In genomic region chr10:117676644-117677313, GRCm38 (mm10) we compare ENCODE assay signal across 8 mouse cellular contexts. TPM values are rescaled to one million over a fixed set of nuclear protein-coding genes. Genes with fewer than 3 reads are reported as not detected.
DNase-seq lines count a peak whose midpoint lies in the region; ATAC-seq lines count a peak whose summit lies in the region.

No protein-coding gene starts in this region.

- no peaks in the 10 kb centered on the region for H3K9me3 ChIP-seq in forebrain, embryonic 10.5 days
- no peaks in the 10 kb centered on the region for H3K9me3 ChIP-seq in hindbrain, embryonic 15.5 days
- H3K9me3 ChIP-seq in midbrain, embryonic 16.5 days (replicated peaks; ENCODE audit: control insufficient read depth, low read length, poor library complexity, severe bottlenecking) = no peaks in the 10 kb centered on the region

- H3K4me1 ChIP-seq in brown adipose tissue, adult 24 weeks (ENCODE audit: control insufficient read depth, insufficient read depth, insufficient read length, low read length) = no peaks in the 10 kb centered on the region
- peaks cover 12% of the 10 kb centered on the region for H3K4me1 ChIP-seq in forebrain, embryonic 10.5 days
- H3K4me1 ChIP-seq in hindbrain, embryonic 15.5 days (replicated peaks) = peaks cover 7% of the 10 kb centered on the region; the same call in 1 of the 2 replicates
- H3K4me1 ChIP-seq in midbrain, embryonic 16.5 days (ENCODE audit: control insufficient read depth, insufficient read depth, low read length) = peaks cover 6% of the 10 kb centered on the region; the same call in 1 of the 2 replicates

- WGBS in forebrain, embryonic 10.5 days = 37% methylated on average over 17 of the region's 17 CpGs
- WGBS in hindbrain, embryonic 15.5 days = 19% methylated on average over 17 of the region's 17 CpGs
- 21% methylated on average over 17 of the region's 17 CpGs for WGBS in midbrain, embryonic 16.5 days

- peak overlapping the region; percentile 39 for H3K9ac ChIP-seq in hindbrain, embryonic 15.5 days
- H3K9ac ChIP-seq in midbrain, embryonic 16.5 days (ENCODE audit: low read depth, low read length) = peak overlapping the region; percentile 65

- DNase-seq in gastrocnemius, adult 18-20 months (ENCODE audit: low spot score) = peak; percentile 23
- DNase-seq in gastrocnemius, postnatal 10 days = no peak
- DNase-seq in forebrain, embryonic 10.5 days (ENCODE audit: extremely low spot score, low spot score) = no peak
- peak; percentile 26 to 45 for DNase-seq in left cerebral cortex, postnatal 36 days (ENCODE audit: low spot score in 2 of 2)
- DNase-seq in spleen, postnatal 14 days (ENCODE audit: low spot score in 2 of 2) = no peak

- peak; percentile 47 for ATAC-seq in hindbrain, embryonic 15.5 days (ENCODE audit: low FRiP score, low read depth)
- peak; percentile 59 for ATAC-seq in midbrain, embryonic 16.5 days

- H3K4me3 ChIP-seq in brown adipose tissue, adult 24 weeks (ENCODE audit: insufficient read depth, low read depth, low read length) = 0 out of 2 replicates have a peak overlapping the region, but pooled peaks have one; percentile 3
- peak overlapping the region; percentile 47 for H3K4me3 ChIP-seq in forebrain, embryonic 10.5 days
- peak overlapping the region; percentile 35 for H3K4me3 ChIP-seq in hindbrain, embryonic 15.5 days
- H3K4me3 ChIP-seq in midbrain, embryonic 16.5 days (ENCODE audit: low read depth, low read length) = peak overlapping the region; percentile 42

- intact Hi-C loops in left cerebral cortex, postnatal 36 days (cut with DNase I) = loop anchor here (1.0 to 10.0 kb wide), 3 partner anchors 161 to 452 kb away; partner anchors contain the start of gene Yeats4

- H3K27ac ChIP-seq in brown adipose tissue, adult 24 weeks (replicated peaks; ENCODE audit: low read depth, low read length) = no peak overlapping the region
- no peak overlapping the region for H3K27ac ChIP-seq in forebrain, embryonic 10.5 days
- peak overlapping the region; percentile 84 for H3K27ac ChIP-seq in hindbrain, embryonic 15.5 days (replicated peaks)
- peak overlapping the region; percentile 85 for H3K27ac ChIP-seq in midbrain, embryonic 16.5 days (ENCODE audit: low read length)

- no peaks in the 10 kb centered on the region; the same call in 1 of the 2 replicates for H3K27me3 ChIP-seq in forebrain, embryonic 10.5 days (ENCODE audit: poor library complexity, severe bottlenecking)
- H3K27me3 ChIP-seq in hindbrain, embryonic 15.5 days = no peaks in the 10 kb centered on the region
- H3K27me3 ChIP-seq in midbrain, embryonic 16.5 days (ENCODE audit: control insufficient read depth, insufficient read depth, low read depth, low read length) = no peaks in the 10 kb centered on the region

- H3K36me3 ChIP-seq in forebrain, embryonic 10.5 days (replicated peaks) = no peaks in the 10 kb centered on the region
- H3K36me3 ChIP-seq in hindbrain, embryonic 15.5 days = no peaks in the 10 kb centered on the region
- H3K36me3 ChIP-seq in midbrain, embryonic 16.5 days (ENCODE audit: control insufficient read depth, insufficient read depth, low read length) = no peaks in the 10 kb centered on the region

- peak overlapping the region; percentile 63 for H3K4me2 ChIP-seq in hindbrain, embryonic 15.5 days
- peak overlapping the region; percentile 72 for H3K4me2 ChIP-seq in midbrain, embryonic 16.5 days (ENCODE audit: low read length)

RNA-seq across cellular contexts. Expression of gene Mdm2, which starts 33.8 kb away (rescaled TPM):
- 10 to 100 TPM; 45.7 to 50.2 TPM for total RNA-seq in gastrocnemius, adult 18-20 months (2021)
- 10 to 100 TPM; 34.1 to 36.4 TPM for total RNA-seq in gastrocnemius, postnatal 10 days (2021)
- 17.0 and 24.8 TPM in 2 replicates for polyA plus RNA-seq in brown adipose tissue, adult 24 weeks (2012; ENCODE audit: insufficient read depth, insufficient read length, missing spikeins)
- polyA plus RNA-seq in forebrain, embryonic 10.5 days (2016; fragmentation: Nextera tagmentation; extraction: Ambion mirVana) = 54.0 and 58.3 TPM in 2 replicates
- 47.1 and 52.5 TPM in 2 replicates for polyA plus RNA-seq in hindbrain, embryonic 15.5 days (2015; fragmentation: Nextera tagmentation; extraction: Ambion mirVana)
- 10 to 100 TPM; 47.0 to 66.1 TPM for total RNA-seq in left cerebral cortex, postnatal 36 days (2021)
- 53.1 and 55.7 TPM in 2 replicates for polyA plus RNA-seq in midbrain, embryonic 16.5 days (2015; fragmentation: Nextera tagmentation; extraction: Ambion mirVana)

RNA-seq across cellular contexts. Expression of gene Cpm, which starts 47.5 kb away (rescaled TPM):
- 1 to 10 TPM; 2.5 to 2.9 TPM for total RNA-seq in gastrocnemius, adult 18-20 months (2021)
- 1 to 10 TPM; 9.3 to 10.0 TPM for total RNA-seq in gastrocnemius, postnatal 10 days (2021)
- polyA plus RNA-seq in brown adipose tissue, adult 24 weeks (2012; ENCODE audit: insufficient read depth, insufficient read length, missing spikeins) = 0.63 and 1.1 TPM in 2 replicates
- polyA plus RNA-seq in forebrain, embryonic 10.5 days (2016; fragmentation: Nextera tagmentation; extraction: Ambion mirVana) = 4.8 and 5.9 TPM in 2 replicates
- polyA plus RNA-seq in hindbrain, embryonic 15.5 days (2015; fragmentation: Nextera tagmentation; extraction: Ambion mirVana) = 2.8 and 3.3 TPM in 2 replicates
- total RNA-seq in left cerebral cortex, postnatal 36 days (2021) = 1 to 10 TPM; 7.5 to 8.1 TPM
- 13.5 and 14.3 TPM in 2 replicates for polyA plus RNA-seq in midbrain, embryonic 16.5 days (2015; fragmentation: Nextera tagmentation; extraction: Ambion mirVana)

Comparison
In these comparisons a context has a peak if more than half of its experiments do, and no peak if none do; other contexts are left out.
1. DNase-seq: peak in gastrocnemius, adult 18-20 months (single experiment) and left cerebral cortex, postnatal 36 days (2 of 2); none in gastrocnemius, postnatal 10 days (single experiment), forebrain, embryonic 10.5 days (single experiment) and spleen, postnatal 14 days (0 of 2).
2. H3K27ac ChIP-seq: peak in hindbrain, embryonic 15.5 days (single experiment) and midbrain, embryonic 16.5 days (single experiment); none in brown adipose tissue, adult 24 weeks (single experiment) and forebrain, embryonic 10.5 days (single experiment).
3. Peak in every context shown above with its lines, with median percentiles within 50 percentile points of each other: H3K4me3 ChIP-seq.